Mouse (Mus musculus): Measurements from ENCODE around the gene Trh. TPM values are rescaled to one million over a fixed set of nuclear protein-coding genes. Genes with fewer than 3 reads are reported as not detected.

Trh gene
- polyA plus RNA-seq, 1 experiment from 2014 or later: 1.1 TPM

DNA sequence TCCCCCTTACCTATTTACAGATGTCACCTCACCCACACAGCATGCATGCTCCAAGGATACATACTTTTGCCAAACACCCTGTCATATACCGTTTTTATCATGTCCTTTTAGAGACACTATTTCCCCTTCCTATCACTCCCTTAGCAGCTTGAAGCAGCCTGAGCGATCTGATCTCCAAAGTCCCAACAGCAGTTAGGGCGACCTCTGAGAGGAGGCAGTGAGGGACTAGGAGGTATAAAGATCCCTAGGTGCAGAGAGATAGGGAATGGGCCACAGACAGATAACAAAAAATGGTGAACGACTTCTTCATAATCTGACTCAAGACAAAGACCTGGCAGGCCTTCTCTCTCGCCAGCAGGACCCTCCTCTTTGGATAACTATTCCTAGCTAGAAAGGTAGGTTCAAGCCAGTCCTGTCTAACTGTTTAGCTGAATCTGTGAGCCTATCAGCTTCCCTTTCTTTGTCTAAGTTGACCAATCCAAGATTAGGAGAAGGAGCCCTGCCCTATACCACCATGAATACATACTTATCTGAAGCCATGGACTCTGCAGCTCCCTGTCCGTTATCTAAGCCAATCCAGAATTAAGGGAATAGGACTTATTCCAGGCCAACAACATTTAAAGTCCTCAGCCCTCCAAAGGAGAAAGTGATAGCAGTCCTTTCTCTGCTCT is 29.3 kb upstream of the Trh start:
- H3K4me3 ChIP-seq (ENCODE audit: low read depth, low read length): no peak overlapping the region
- no peaks in the 10 kb centered on the region for H3K27me3 ChIP-seq (replicated peaks; ENCODE audit: control insufficient read depth, insufficient read depth, low read length)
- TF ChIP-seq CTCF (IDR thresholded peaks at IDR 0.05; ENCODE audit: low read depth): no peak
- H3K4me1 ChIP-seq (replicated peaks; ENCODE audit: control insufficient read depth, insufficient read depth, low read length): no peaks in the 10 kb centered on the region
- no peaks in the 10 kb centered on the region for H3K9me3 ChIP-seq (ENCODE audit: control insufficient read depth)
- no peaks in the 10 kb centered on the region for H3K36me3 ChIP-seq (ENCODE audit: control insufficient read depth, insufficient read depth)
- WGBS: 73% methylated on average over 6 of the region's 6 CpGs
- no peak for ATAC-seq
- H3K9ac ChIP-seq (ENCODE audit: low read depth, low read length): no peak overlapping the region
- no peak overlapping the region for H3K27ac ChIP-seq (ENCODE audit: low read depth, low read length)
- no peak overlapping the region for H3K4me2 ChIP-seq (replicated peaks; ENCODE audit: low read depth)

DNA sequence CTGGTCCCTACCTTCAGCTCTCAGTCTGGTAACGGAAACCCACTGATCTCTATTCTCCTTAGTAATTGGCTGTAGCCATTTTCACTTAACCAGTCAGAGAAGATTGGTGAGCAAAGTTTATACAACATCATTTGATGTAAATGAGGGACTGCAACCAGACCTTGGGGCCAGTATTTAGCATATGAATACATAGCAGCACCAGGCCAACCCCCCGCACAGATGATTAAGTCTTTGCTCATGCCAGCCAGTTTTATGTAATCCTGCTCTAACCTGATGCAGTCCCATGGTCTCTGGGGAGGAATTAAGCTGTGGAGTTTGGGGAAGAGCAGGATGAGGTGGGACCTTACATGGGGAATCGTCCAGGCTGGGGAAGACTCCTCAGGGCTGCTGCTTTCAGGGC is 28.2 kb upstream of the Trh start:
- no peaks in the 10 kb centered on the region for H3K36me3 ChIP-seq (ENCODE audit: control insufficient read depth, insufficient read depth)
- no peak for ATAC-seq
- H3K27ac ChIP-seq (ENCODE audit: low read depth, low read length): no peak overlapping the region
- no peaks in the 10 kb centered on the region for H3K9me3 ChIP-seq (ENCODE audit: control insufficient read depth)
- no peaks in the 10 kb centered on the region for H3K4me1 ChIP-seq (replicated peaks; ENCODE audit: control insufficient read depth, insufficient read depth, low read length)
- no peak for TF ChIP-seq CTCF (IDR thresholded peaks at IDR 0.05; ENCODE audit: low read depth)
- H3K9ac ChIP-seq (ENCODE audit: low read depth, low read length): no peak overlapping the region
- WGBS: 74% methylated on average over 3 of the region's 3 CpGs
- H3K4me3 ChIP-seq (ENCODE audit: low read depth, low read length): no peak overlapping the region
- no peaks in the 10 kb centered on the region for H3K27me3 ChIP-seq (replicated peaks; ENCODE audit: control insufficient read depth, insufficient read depth, low read length)
- no peak overlapping the region for H3K4me2 ChIP-seq (replicated peaks; ENCODE audit: low read depth)

DNA sequence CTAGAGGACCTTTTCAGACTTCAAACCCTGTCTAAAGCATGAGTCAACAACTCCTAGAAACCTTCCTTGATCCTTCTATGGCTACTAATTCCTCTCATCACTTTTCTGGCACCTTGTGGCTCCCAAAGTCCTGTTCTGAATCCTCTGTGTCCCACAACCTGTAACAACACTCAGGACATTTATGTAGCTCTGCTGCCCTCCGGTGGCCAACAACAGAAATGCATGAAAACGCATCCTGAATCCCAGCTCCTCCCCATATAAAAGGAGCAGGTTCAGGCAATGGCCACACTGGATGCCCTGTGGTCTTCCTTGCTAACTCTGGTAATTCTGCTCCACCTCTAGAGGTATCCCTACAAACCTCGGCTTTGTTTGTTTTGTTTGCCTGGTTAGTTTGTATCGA is 24.6 kb upstream of the Trh start:
- Histone ChIP-seq H3K4me3 (ENCODE audit: low read depth, low read length) (no peak overlapping the region), H3K4me1 (replicated peaks; ENCODE audit: control insufficient read depth, insufficient read depth, low read length) (no peaks in the 10 kb centered on the region), H3K9me3 (ENCODE audit: control insufficient read depth) (no peaks in the 10 kb centered on the region), H3K9ac (ENCODE audit: low read depth, low read length) (no peak overlapping the region), H3K4me2 (replicated peaks; ENCODE audit: low read depth) (no peak overlapping the region), H3K36me3 (ENCODE audit: control insufficient read depth, insufficient read depth) (no peaks in the 10 kb centered on the region), H3K27ac (ENCODE audit: low read depth, low read length) (no peak overlapping the region), H3K27me3 (replicated peaks; ENCODE audit: control insufficient read depth, insufficient read depth, low read length) (no peaks in the 10 kb centered on the region)
- ATAC-seq: peak; percentile 45; the same call in 1 of the 2 replicates
- peak; percentile 91 for TF ChIP-seq CTCF (IDR thresholded peaks at IDR 0.05; ENCODE audit: low read depth)
- WGBS: 9% methylated on average over 4 of the region's 4 CpGs

DNA sequence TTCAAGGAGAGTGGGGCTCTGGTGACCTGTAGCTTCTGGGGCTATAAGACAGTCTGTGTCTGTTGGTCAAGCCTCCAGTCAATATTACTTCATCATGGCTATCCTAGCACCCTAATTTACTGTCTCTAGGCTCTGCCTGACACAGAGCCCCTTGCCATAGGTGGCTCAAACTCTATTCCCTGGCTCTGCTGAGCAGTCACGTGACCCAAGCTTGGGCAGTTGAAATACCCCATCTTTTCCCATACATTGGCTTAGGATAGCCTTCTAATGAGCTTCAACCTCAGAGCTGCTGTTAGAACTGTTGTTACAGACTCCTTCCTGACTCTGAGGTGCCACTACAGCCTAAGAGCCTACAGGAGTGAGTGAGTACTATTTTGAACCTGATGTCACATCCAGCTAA is 23.6 kb upstream of the Trh start:
- Histone ChIP-seq H3K4me2 (replicated peaks; ENCODE audit: low read depth) (no peak overlapping the region), H3K27me3 (replicated peaks; ENCODE audit: control insufficient read depth, insufficient read depth, low read length) (no peaks in the 10 kb centered on the region), H3K27ac (ENCODE audit: low read depth, low read length) (no peak overlapping the region), H3K9ac (ENCODE audit: low read depth, low read length) (no peak overlapping the region), H3K4me3 (ENCODE audit: low read depth, low read length) (no peak overlapping the region), H3K4me1 (replicated peaks; ENCODE audit: control insufficient read depth, insufficient read depth, low read length) (no peaks in the 10 kb centered on the region), H3K36me3 (ENCODE audit: control insufficient read depth, insufficient read depth) (no peaks in the 10 kb centered on the region), H3K9me3 (ENCODE audit: control insufficient read depth) (no peaks in the 10 kb centered on the region)
- ATAC-seq: no peak
- WGBS: 62% methylated on average over 1 of the region's 1 CpGs
- no peak for TF ChIP-seq CTCF (IDR thresholded peaks at IDR 0.05; ENCODE audit: low read depth)

DNA sequence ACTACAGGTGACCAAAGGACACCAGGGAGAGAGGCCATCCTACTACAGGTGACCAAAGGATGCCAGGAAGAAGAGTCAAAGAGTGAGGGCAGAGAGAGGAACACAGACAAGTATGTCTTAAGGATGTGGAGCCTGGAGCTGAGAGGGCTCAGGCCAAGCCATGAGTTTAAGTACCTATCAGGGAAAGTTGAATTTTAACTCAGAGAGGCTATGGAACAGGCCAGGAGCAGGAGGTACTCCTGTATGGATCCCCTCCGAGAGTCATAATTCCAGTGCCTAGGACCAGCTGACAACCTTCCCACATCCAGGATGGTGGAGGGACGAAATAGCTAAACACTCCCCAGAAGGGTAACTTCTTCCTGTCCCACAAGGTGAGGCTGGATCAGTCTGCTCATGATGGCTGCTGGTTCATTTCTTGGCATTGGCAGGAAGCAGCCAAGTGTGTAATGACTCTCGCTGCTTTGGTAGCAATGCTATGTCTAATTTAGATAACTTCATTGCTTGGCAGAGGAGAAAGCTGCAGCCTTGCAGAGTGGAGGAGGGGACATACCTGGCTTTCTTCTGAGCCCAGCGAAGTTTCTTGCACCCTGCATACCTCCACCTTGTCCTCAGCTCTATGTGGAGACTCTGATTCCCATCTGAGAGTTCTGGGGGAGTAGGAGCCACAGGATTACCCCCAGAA is 16.9 kb upstream of the Trh start:
- Histone ChIP-seq H3K9ac (ENCODE audit: low read depth, low read length) (no peak overlapping the region), H3K4me1 (replicated peaks; ENCODE audit: control insufficient read depth, insufficient read depth, low read length) (no peaks in the 10 kb centered on the region), H3K4me2 (replicated peaks; ENCODE audit: low read depth) (no peak overlapping the region), H3K9me3 (ENCODE audit: control insufficient read depth) (no peaks in the 10 kb centered on the region), H3K4me3 (ENCODE audit: low read depth, low read length) (no peak overlapping the region), H3K27me3 (replicated peaks; ENCODE audit: control insufficient read depth, insufficient read depth, low read length) (no peaks in the 10 kb centered on the region), H3K27ac (ENCODE audit: low read depth, low read length) (no peak overlapping the region), H3K36me3 (ENCODE audit: control insufficient read depth, insufficient read depth) (no peaks in the 10 kb centered on the region)
- WGBS: 57% methylated on average over 4 of the region's 4 CpGs
- ATAC-seq: no peak
- no peak for TF ChIP-seq CTCF (IDR thresholded peaks at IDR 0.05; ENCODE audit: low read depth)

DNA sequence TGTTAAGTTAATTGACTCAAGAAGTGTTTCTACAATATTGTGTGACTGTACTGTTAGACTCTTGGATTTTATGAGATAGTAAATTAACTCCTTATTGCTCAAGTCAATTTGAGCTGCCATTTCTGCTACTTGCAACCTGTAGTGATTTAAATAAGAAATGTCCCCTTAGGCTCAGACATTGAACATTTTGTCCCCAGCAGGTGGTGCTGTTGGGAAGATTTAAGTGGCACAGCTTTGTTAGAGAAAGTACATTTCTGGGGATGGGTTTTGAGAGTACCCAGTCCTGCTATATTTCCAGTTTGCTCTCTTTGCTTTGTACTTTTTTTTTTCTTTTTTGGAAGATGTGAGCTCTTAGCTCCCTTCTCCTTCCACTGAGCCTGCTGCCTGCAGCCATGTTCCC is 10.9 kb upstream of the Trh start:
- no peak for ATAC-seq
- TF ChIP-seq CTCF (IDR thresholded peaks at IDR 0.05; ENCODE audit: low read depth): 0 out of 2 replicates have a peak, but pooled peaks have one; percentile 9
- no peak overlapping the region for H3K27ac ChIP-seq (ENCODE audit: low read depth, low read length)
- no peaks in the 10 kb centered on the region for H3K27me3 ChIP-seq (replicated peaks; ENCODE audit: control insufficient read depth, insufficient read depth, low read length)
- H3K36me3 ChIP-seq (ENCODE audit: control insufficient read depth, insufficient read depth): no peaks in the 10 kb centered on the region
- no peak overlapping the region for H3K4me3 ChIP-seq (ENCODE audit: low read depth, low read length)
- H3K4me2 ChIP-seq (replicated peaks; ENCODE audit: low read depth): no peak overlapping the region
- no peaks in the 10 kb centered on the region for H3K4me1 ChIP-seq (replicated peaks; ENCODE audit: control insufficient read depth, insufficient read depth, low read length)
- 0 out of 2 replicates have a peak, but pooled peaks cover 4% of the 10 kb centered on the region for H3K9me3 ChIP-seq (ENCODE audit: control insufficient read depth)
- H3K9ac ChIP-seq (ENCODE audit: low read depth, low read length): no peak overlapping the region

Data from intestine, postnatal 0 days (tissue).